Mouse (Mus musculus) left cerebral cortex, postnatal 14 days (tissue): Measurements from ENCODE around the gene Tmem214. TPM values are rescaled to one million over a fixed set of nuclear protein-coding genes. Genes with fewer than 3 reads are reported as not detected.

Source experiments
- DNase-seq, 2 experiments: peaks; one replicate each; pipeline ENCODE4 v3.0.0; 2021 to 2022; ENCODE audit warnings: low spot score in 2 of 2, mixed read lengths in 1 of 2
- intact Hi-C: fragments of 180-260 bp; cut with DNase I; formaldehyde crosslinking; loops from one replicate; pipeline ENCODE4 v1.15.1; 2025
- total RNA-seq, 2 experiments: library from RNA; stranded (reverse); gene quantifications; 2 replicates each; pipeline ENCODE4 v1.2.3; 2021

Gene Tmem214
- total RNA-seq, 2 experiments from 2014 or later = 69.1 to 69.4 TPM

- intact Hi-C loops = no loop called here
- no peak for DNase-seq
These were observed 55.3 kb downstream of the Tmem214 start for GRCm38 (mm10) chr5:30923119-30923518.

DNA sequence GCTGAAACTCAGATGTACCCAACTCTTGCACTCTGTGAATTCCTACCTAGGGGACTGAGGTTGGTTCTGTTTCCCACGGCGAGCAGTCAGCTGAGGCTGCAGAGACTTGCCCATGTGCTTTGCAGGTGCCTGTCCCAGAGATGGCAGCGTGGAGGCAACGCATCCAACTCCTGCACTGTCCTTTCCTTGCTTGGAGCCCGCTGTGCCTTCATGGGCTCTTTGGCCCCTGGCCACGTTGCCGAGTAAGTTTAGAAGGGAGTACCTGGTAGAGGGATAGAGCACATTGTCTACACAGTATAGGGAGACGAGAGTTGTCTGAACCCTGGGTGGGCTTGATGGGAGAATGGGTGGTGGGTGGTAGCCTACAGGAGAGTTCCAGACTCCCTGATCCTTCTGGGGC, 56.8 kb downstream of the Tmem214 start:
- intact Hi-C loops = no loop called here
- no peak for DNase-seq

DNA sequence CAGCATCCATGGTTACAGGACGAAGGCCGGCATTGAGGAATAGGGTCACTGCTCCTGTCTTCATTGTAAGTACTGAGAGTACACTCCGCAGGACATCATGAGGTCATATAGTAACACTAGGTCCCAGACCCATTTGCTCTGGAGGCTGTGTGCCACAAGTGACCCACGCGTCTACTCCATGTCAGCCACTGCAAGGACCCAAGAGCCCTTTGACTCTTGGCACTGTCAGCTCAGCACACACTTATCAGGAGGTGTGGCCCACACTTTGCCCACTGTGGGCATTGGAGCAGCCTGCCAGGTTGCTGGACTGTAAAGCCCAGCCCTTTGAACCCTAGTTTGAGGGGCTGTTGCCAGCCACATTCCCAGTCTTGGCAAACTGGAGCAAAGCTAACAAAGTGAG, 57.4 kb downstream of the Tmem214 start:
- no peak for DNase-seq
- intact Hi-C loops = no loop called here

- no peak for DNase-seq
- intact Hi-C loops = no loop called here
These were observed 58.3 kb downstream of the Tmem214 start for GRCm38 (mm10) chr5:30926073-30926472.

- intact Hi-C loops = no loop called here
- DNase-seq = peak; percentile 62 to 72
These were observed 60.2 kb downstream of the Tmem214 start for GRCm38 (mm10) chr5:30927945-30928529.

Other genes with a start within 250 kb of the Tmem214 start
- 10 to 100 TPM; 32.2 to 37.4 TPM for gene Slc35f6, start 220.1 kb upstream of the Tmem214 start, total RNA-seq
- 1 to 10 TPM; 8.1 to 9.5 TPM for gene Cenpa, start 201.2 kb upstream of the Tmem214 start, total RNA-seq
- 100 to 1,000 TPM; 102 to 111 TPM for gene Dpysl5, start 156.4 kb upstream of the Tmem214 start, total RNA-seq
- 100 to 1,000 TPM; 214 to 218 TPM for gene Mapre3, start 53.4 kb upstream of the Tmem214 start, total RNA-seq
- gene Agbl5, start 20.7 kb downstream of the Tmem214 start, total RNA-seq = 10 to 100 TPM; 14.7 to 16.5 TPM
- gene Ost4, start 39.8 kb downstream of the Tmem214 start, total RNA-seq = 100 to 1,000 TPM in 1 of 2 experiments, 10 to 100 TPM in 1; 96.8 to 101 TPM
- gene Emilin1, start 45.4 kb downstream of the Tmem214 start, total RNA-seq = 1 to 10 TPM; 4.5 to 4.9 TPM
- gene Khk, start 53.4 kb downstream of the Tmem214 start, total RNA-seq = 1 to 10 TPM; 8.3 to 9.1 TPM
- 10 to 100 TPM; 33.2 to 35.3 TPM for gene Cgref1, start 77.6 kb downstream of the Tmem214 start, total RNA-seq
- gene Preb, start 92.3 kb downstream of the Tmem214 start, total RNA-seq = 100 to 1,000 TPM; 122 to 140 TPM
- gene Tcf23, start 100.7 kb downstream of the Tmem214 start, total RNA-seq = under 1 TPM in 1 of 2 experiments, not detected in 1; 0.09 TPM
- gene Atraid, start 180.3 kb downstream of the Tmem214 start, total RNA-seq = 10 to 100 TPM; 71.4 to 75.3 TPM
- 10 to 100 TPM; 11.8 to 18.0 TPM for gene Slc5a6, start 180.9 kb downstream of the Tmem214 start, total RNA-seq
- gene Cad, start 186.8 kb downstream of the Tmem214 start, total RNA-seq = 10 to 100 TPM; 17.9 to 19.4 TPM
- gene Dnajc5g, start 238.3 kb downstream of the Tmem214 start, total RNA-seq = not detected
- gene Slc30a3, start 240.2 kb downstream of the Tmem214 start, total RNA-seq = 100 to 1,000 TPM; 148 to 193 TPM
- 1 to 10 TPM; 1.9 to 2.0 TPM for gene Trim54, start 248.7 kb downstream of the Tmem214 start, total RNA-seq